Mouse (Mus musculus): ENCODE results near the gene Ppp2r5b.

DNA sequence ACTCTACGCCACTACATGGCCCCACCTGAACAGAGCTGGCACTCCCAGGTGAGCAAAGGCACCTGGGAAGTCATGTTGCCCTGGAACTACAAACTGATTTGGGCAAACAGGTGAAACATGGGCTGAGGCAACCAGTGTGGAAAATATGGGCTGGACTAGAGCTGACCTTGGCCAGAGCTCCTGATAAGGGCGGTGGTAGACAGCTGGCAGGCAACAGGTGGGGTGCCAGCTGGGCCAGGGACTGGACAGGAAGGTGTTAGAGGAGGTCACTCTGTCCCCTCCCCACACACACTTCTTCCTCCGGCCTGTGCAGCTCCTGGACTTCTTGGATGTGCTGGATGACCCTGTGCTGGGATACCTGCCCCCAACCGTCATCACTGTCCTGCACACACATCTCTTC, 17.3 kb upstream of the Ppp2r5b start:
- TF ChIP-seq POLR2A (IDR thresholded peaks at IDR 0.05; ENCODE audit: borderline replicate concordance, extremely low read depth, low read depth, low read length) (no peak), CTCF (IDR thresholded peaks at IDR 0.05; ENCODE audit: insufficient read depth, low read length) (no peak)

All from lung, adult 2 months (tissue).